Mouse (Mus musculus) limb, embryonic 13.5 days (tissue): ENCODE results near the gene AI413582. TPM values are rescaled to one million over a fixed set of nuclear protein-coding genes. Genes with fewer than 3 reads are reported as not detected.

ENCODE experiments used
- ATAC-seq: fragments of 200-750 bp; cut with Nextera tagmentation; 2 replicates; pipeline ENCODE4 v1.8.0; 2017; ENCODE audit warnings: low read depth, moderate number of reproducible peaks, moderate TSS enrichment; ENCODE audit not compliant: low FRiP score
- H3K27ac ChIP-seq: fragments of 300-500 bp; sonication (generic); 2 replicates; pipeline ENCODE4 v1.5.1; 2015; ENCODE audit warnings: inconsistent platforms, mild to moderate bottlenecking, moderate library complexity
- H3K27me3 ChIP-seq: fragments of 300-500 bp; sonication (generic); 2 replicates; pipeline ENCODE4 v1.6.1; 2015; ENCODE audit warnings: mild to moderate bottlenecking, inconsistent platforms
- H3K36me3 ChIP-seq: fragments of 300-500 bp; sonication (generic); 2 replicates; pipeline ENCODE4 v1.6.1; 2015; ENCODE audit warnings: inconsistent platforms, mild to moderate bottlenecking, moderate library complexity
- H3K4me1 ChIP-seq: fragments of 300-500 bp; sonication (generic); 2 replicates; pipeline ENCODE4 v1.6.1; 2015; ENCODE audit warnings: inconsistent platforms
- H3K4me2 ChIP-seq: fragments of 300-500 bp; sonication (generic); replicated peaks from 2 replicates; pipeline ENCODE4 v1.6.1; 2015; ENCODE audit warnings: inconsistent platforms, mild to moderate bottlenecking, moderate library complexity
- H3K4me3 ChIP-seq: fragments of 300-500 bp; sonication (generic); 2 replicates; pipeline ENCODE4 v1.5.1; 2015; ENCODE audit warnings: moderate library complexity, mild to moderate bottlenecking, inconsistent platforms
- H3K9ac ChIP-seq: fragments of 300-500 bp; sonication (generic); 2 replicates; pipeline ENCODE4 v1.6.1; 2015; ENCODE audit warnings: mild to moderate bottlenecking, inconsistent platforms
- H3K9me3 ChIP-seq: fragments of 300-500 bp; sonication (generic); 2 replicates; pipeline ENCODE4 v1.6.1; 2016; ENCODE audit warnings: inconsistent platforms
- WGBS: fragments of 180-500 bp; shearing (Covaris S2); methylation state at CpG from one replicate; pipeline ENCODE4 v1.1.7; 2015; 5-methylcytosine and 5-hydroxymethylcytosine counted together
- polyA plus RNA-seq: library from polyadenylated mRNA; unstranded; fragments of >200 nt; fragmentation: Nextera tagmentation; extraction: Ambion mirVana; gene quantifications from 2 replicates; pipeline ENCODE4 v1.2.1, GENCODE M21; 2015

The AI413582 gene
- 20.2 and 21.0 TPM in 2 replicates for polyA plus RNA-seq

DNA sequence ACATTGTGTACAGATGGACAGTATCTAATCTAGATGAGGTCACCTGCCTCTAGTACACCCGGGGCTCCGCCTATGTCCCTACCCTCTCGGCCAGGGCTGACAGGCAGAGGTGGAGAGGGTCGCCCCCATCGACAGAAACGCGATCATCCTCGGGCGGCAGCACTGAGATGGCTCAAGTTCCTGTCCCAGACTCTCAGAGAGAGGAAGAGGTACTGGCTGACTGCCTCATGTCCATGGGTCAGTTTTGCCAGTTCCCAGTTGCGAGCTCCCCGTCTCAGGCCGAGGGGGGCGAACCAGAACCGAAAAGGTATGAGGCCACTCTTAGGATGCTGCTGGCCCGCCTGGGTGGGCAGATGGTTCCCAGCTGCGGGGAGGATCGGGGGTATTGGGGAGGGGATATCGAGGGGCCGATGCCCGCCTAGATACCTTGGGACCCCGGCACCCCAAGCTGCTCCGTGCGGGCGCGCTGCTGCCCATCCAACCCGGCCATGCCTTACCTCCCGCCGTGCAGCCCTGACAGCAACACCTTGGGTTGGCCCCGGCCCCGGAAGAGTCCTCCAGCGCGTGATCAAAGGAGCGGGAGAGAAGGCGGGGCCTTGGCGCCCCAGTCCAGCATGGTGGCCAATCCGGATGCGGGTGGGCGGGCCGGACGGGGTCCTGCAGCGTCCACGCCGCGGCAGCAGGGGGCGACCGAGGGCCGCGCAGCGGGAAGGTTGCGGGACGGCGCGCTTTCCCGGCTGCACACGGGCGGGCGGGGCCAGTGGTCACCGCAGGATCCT, at the start of gene AI413582:
TSS of gene AI413582 (minus strand) at position 594 of the 779 bp plus-strand sequence.
- peak within 1 kb of the TSS; percentile 97 for H3K4me2 ChIP-seq
- peak within 1 kb of the TSS; percentile 15; the same call in 1 of the 2 replicates for H3K27ac ChIP-seq
- no peaks in the 10 kb centered on the region for H3K27me3 ChIP-seq
- peaks cover 28% of the 10 kb centered on the region for H3K4me1 ChIP-seq
- peak; percentile 90 for ATAC-seq
- H3K36me3 ChIP-seq = peaks cover 23% of the 10 kb centered on the region
- peak within 1 kb of the TSS; percentile 75 for H3K9ac ChIP-seq
- H3K4me3 ChIP-seq = peak within 1 kb of the TSS; percentile 67
- no peaks in the 10 kb centered on the region for H3K9me3 ChIP-seq
- under 1% methylated on average over 58 of the region's 58 CpGs for WGBS

DNA sequence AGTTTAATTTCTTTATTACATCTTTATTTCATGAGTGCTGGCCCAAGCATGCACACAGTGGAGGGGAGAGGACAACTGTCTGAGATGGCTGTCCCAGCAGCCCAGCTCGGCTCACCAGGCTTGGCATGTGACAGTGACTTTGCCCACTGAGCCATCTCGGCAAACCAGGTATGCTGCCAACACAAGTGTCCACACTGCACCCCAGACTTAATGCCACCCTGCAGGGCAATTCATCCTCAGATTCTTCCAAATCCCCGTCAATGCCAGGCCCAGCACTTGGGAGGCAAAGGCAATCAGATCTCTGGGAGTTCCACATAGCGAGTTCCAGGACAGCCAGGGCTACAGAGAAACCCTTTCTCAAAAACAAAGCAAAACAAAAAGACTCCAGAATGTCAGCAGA, 47.5 kb upstream of the AI413582 start:
- H3K27ac ChIP-seq = no peak overlapping the region
- no peaks in the 10 kb centered on the region for H3K27me3 ChIP-seq
- H3K9ac ChIP-seq = no peak overlapping the region
- no peak overlapping the region for H3K4me3 ChIP-seq
- no peak overlapping the region for H3K4me2 ChIP-seq
- peaks cover 8% of the 10 kb centered on the region; the same call in 1 of the 2 replicates for H3K9me3 ChIP-seq
- H3K36me3 ChIP-seq = peaks cover 37% of the 10 kb centered on the region
- 77% methylated on average over 4 of the region's 4 CpGs for WGBS
- ATAC-seq = no peak
- H3K4me1 ChIP-seq = peaks cover 36% of the 10 kb centered on the region

DNA sequence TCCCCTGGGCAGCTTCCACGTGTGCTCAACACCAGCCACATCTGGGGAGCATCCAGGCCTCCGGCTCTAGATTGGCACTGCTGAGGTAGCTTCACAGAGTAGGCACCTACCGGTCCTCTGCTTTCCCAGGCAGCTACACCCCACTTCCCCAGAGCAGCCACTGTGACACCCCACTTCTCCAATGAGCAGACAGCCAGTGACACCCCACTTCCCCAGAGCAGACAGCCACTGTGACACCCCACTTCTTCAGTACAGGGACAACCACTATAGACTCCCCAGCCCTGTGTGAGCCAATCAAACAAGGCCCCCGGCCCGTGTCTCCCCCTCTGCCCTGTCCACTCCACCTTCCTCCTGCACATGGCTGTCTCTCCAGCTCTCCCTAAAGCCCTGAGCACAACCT, 46.4 kb upstream of the AI413582 start:
- Histone ChIP-seq H3K27ac (no peak overlapping the region), H3K9me3 (no peaks in the 10 kb centered on the region), H3K4me2 (no peak overlapping the region), H3K36me3 (peaks cover 34% of the 10 kb centered on the region), H3K4me1 (peaks cover 36% of the 10 kb centered on the region), H3K4me3 (no peak overlapping the region), H3K27me3 (no peaks in the 10 kb centered on the region), H3K9ac (peak overlapping the region; percentile 48; the same call in 1 of the 2 replicates)
- no peak for ATAC-seq
- 77% methylated on average over 5 of the region's 5 CpGs for WGBS

DNA sequence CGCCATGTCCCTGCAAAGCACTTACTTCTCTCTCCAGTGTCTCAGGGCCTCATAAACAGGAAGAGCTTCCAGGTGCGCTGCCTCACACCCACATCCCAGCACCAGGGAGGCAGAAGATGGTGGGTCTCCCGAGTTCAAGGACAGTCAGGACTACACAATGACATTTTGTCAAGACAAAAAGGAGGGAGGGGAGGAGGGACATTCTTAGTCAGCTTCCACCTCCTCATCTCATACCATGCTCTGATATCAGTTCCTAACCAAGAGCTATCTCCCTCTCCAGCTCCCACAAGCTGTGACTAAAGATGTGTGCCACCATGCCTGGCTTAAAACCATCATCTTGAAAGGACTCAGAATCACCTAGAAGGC, 45.9 kb upstream of the AI413582 start:
- H3K27ac ChIP-seq = no peak overlapping the region
- peaks cover 36% of the 10 kb centered on the region for H3K4me1 ChIP-seq
- WGBS = 52% methylated on average over 3 of the region's 3 CpGs
- H3K27me3 ChIP-seq = no peaks in the 10 kb centered on the region
- H3K4me3 ChIP-seq = no peak overlapping the region
- peaks cover 29% of the 10 kb centered on the region for H3K36me3 ChIP-seq
- peak overlapping the region; percentile 48; the same call in 1 of the 2 replicates for H3K9ac ChIP-seq
- no peak overlapping the region for H3K4me2 ChIP-seq
- ATAC-seq = no peak
- no peaks in the 10 kb centered on the region for H3K9me3 ChIP-seq

DNA sequence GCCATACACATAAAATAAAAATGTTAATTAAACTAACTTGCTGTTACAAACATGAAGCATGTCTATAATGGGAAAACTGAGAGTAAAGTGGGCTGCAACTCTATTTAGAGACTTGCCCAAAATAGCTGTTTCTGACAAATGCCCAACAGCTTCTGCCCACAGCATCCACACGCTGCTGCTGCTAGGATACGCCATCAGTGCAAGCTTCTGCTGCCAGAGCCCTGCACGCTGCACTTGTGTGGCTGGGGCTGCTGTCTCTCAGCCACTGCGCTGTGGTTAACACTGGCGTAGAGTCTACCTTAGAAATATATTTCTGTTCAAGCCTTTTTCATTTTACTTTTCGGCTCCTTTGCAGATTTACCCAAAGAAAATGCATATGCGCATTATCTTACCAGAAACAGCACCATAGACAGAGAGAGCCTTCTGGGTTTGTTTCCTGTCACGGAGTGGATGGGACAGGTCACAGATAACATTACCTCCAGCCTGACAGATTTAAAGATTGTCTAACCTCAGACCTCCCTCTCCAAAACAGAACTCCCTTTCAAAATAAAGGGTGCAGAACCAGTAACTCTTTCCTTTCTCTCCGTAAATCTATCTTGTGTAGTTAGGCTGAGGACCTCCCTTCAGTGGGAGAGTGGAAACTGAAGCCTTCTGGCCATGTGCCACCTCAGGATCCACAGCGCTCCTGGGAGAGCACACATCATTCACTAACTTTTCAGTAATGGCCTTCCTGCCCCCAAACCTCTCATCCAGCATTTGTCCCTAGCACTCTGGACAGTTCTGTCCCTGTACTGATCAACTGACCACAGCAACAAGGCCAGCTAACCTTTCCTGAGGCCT, 45.3 kb upstream of the AI413582 start:
- 81% methylated on average over 10 of the region's 10 CpGs for WGBS
- Histone ChIP-seq H3K9me3 (no peaks in the 10 kb centered on the region), H3K9ac (peak overlapping the region; percentile 48; the same call in 1 of the 2 replicates), H3K27ac (no peak overlapping the region; the same call in 1 of the 2 replicates), H3K4me1 (peaks cover 40% of the 10 kb centered on the region), H3K4me2 (no peak overlapping the region), H3K36me3 (peaks cover 27% of the 10 kb centered on the region), H3K4me3 (no peak overlapping the region), H3K27me3 (no peaks in the 10 kb centered on the region)
- ATAC-seq = no peak

DNA sequence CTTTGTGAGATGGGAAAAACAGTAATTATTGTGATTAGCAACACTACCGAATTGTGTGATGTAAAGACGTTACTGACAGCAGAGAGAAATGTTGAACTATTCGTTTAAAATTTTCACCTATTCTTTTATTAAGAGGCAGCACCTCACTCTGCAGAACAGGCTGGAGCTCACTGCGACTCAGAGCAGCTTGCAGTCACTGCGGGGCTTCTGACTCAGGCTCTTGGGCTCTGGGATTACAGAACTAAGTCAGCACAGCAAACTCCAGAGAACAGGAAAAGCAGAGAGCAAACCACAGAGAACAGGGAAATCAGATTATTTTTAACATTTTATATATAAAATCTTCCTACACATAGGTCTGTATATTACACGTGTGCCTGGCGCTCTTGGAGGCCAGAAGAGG, 44.0 kb upstream of the AI413582 start:
- H3K4me2 ChIP-seq = no peak overlapping the region
- H3K27ac ChIP-seq = no peak overlapping the region
- H3K9me3 ChIP-seq = no peaks in the 10 kb centered on the region
- no peak overlapping the region for H3K4me3 ChIP-seq
- peaks cover 43% of the 10 kb centered on the region for H3K4me1 ChIP-seq
- H3K9ac ChIP-seq = no peak overlapping the region
- peaks cover 27% of the 10 kb centered on the region for H3K36me3 ChIP-seq
- ATAC-seq = no peak
- WGBS = 79% methylated on average over 7 of the region's 7 CpGs
- no peaks in the 10 kb centered on the region for H3K27me3 ChIP-seq

DNA sequence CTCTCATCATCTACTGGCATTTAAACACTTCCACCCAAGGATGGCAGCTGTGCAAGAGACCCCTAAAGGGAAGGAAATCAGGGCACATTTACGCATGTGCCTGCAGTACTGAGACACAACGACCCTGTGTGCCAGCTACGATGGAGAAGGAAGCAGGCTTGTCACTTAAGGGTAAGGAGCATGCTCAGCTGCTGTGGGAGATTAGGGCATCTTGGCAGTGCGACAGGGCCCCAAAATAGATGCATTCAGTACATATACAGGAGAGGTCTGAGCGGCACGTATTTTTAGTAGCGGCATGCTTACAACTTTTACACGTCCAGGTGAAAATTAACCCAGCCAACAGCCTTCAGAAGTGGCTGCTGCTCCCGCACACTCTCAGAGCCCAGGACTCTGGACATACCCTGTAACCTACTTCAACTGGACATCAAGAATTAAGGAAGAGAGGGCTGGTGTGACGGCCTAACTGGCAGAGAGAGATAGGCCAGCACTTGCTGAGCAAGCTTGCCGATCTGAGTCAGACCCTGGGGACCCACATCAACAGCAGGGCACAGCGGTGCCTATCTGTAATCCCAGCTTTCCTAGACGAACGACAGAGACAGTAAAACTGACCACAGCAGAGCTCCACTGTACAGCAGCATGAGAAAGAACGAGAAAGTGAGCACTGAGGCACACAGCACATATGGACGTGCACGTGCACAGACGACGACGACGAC, 38.1 kb upstream of the AI413582 start:
- 73% methylated on average over 21 of the region's 21 CpGs for WGBS
- Histone ChIP-seq H3K4me1 (peaks cover 45% of the 10 kb centered on the region), H3K27me3 (no peaks in the 10 kb centered on the region), H3K4me3 (no peak overlapping the region), H3K4me2 (no peak overlapping the region), H3K9ac (no peak overlapping the region), H3K27ac (0 out of 2 replicates have a peak overlapping the region, but pooled peaks have one; percentile 22), H3K9me3 (no peaks in the 10 kb centered on the region), H3K36me3 (peaks cover 14% of the 10 kb centered on the region)
- ATAC-seq = no peak

DNA sequence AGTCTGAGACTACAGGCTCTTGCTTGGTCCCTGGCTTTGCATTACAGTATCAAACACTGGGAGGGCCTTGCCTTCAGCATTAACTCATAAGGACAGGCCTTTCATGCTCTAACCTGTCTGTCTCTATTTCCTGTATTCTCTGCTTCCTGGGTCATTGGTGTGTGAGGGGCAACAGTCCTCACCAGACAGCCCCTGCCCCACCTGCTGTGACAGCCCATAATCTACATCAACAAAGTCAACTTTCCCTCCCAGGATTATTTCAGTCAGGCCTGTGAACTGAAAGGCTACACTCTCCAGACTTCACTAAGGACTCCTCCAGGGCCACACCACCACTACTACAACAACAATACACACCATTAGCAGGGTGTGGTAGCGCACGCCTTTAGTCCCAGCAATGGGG, 37.5 kb upstream of the AI413582 start:
- Histone ChIP-seq H3K9ac (no peak overlapping the region), H3K9me3 (no peaks in the 10 kb centered on the region), H3K4me2 (no peak overlapping the region), H3K4me3 (no peak overlapping the region), H3K4me1 (peaks cover 45% of the 10 kb centered on the region), H3K27me3 (no peaks in the 10 kb centered on the region), H3K36me3 (peaks cover 10% of the 10 kb centered on the region), H3K27ac (no peak overlapping the region)
- no peak for ATAC-seq
- WGBS = 89% methylated on average over 2 of the region's 2 CpGs

DNA sequence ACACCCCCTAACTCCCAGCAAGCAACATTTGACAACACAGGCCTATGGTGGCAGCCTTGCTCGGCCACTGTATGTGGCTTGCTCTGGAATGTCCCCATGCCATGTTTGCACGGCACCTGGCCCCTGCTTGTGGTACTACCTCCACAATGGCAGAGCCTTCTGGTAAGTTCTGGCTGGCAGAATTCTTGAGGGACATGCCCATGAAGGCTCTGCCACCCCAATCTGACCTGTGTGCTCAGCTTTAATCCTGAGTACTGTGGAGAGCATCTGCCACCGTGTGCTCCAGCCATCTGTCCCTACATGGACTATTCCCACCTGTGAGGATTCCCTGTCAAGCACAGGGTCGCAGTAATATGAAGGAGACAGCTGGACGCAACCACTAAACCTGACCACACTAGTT, 35.3 kb upstream of the AI413582 start:
- H3K9ac ChIP-seq = no peak overlapping the region
- 72% methylated on average over 5 of the region's 5 CpGs for WGBS
- no peak overlapping the region for H3K27ac ChIP-seq

DNA sequence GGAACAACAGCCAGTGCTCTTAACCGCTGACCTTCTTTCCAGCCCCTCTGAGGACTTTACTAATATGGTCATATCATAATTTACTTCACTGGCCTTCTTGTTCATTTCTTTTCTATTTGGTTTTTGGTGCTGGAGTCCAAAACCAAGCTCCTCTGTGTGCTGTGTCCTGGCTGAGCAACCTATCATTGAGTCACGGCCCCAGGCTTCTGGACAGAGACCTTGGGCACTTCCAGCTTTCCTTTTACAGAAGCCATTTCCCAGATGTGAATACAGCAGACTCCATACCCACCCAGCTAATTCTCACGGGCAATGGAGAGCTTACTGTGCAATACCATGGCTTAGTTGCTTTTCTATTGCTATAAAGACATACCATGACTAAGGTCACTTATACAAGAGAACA, 34.7 kb upstream of the AI413582 start:
- H3K27me3 ChIP-seq = no peaks in the 10 kb centered on the region
- no peak for ATAC-seq
- H3K9ac ChIP-seq = no peak overlapping the region
- no peak overlapping the region for H3K4me2 ChIP-seq
- H3K9me3 ChIP-seq = no peaks in the 10 kb centered on the region
- 88% methylated on average over 3 of the region's 3 CpGs for WGBS
- H3K27ac ChIP-seq = no peak overlapping the region
- H3K4me1 ChIP-seq = peaks cover 51% of the 10 kb centered on the region
- H3K4me3 ChIP-seq = no peak overlapping the region
- peaks cover 20% of the 10 kb centered on the region for H3K36me3 ChIP-seq

More for the DNA sequence above, 35.3 kb upstream of the AI413582 start:
- H3K9me3 ChIP-seq = no peaks in the 10 kb centered on the region
- H3K36me3 ChIP-seq = peaks cover 14% of the 10 kb centered on the region
- no peaks in the 10 kb centered on the region for H3K27me3 ChIP-seq
- ATAC-seq = no peak
- no peak overlapping the region for H3K4me2 ChIP-seq
- H3K4me1 ChIP-seq = peaks cover 52% of the 10 kb centered on the region
- no peak overlapping the region for H3K4me3 ChIP-seq

DNA sequence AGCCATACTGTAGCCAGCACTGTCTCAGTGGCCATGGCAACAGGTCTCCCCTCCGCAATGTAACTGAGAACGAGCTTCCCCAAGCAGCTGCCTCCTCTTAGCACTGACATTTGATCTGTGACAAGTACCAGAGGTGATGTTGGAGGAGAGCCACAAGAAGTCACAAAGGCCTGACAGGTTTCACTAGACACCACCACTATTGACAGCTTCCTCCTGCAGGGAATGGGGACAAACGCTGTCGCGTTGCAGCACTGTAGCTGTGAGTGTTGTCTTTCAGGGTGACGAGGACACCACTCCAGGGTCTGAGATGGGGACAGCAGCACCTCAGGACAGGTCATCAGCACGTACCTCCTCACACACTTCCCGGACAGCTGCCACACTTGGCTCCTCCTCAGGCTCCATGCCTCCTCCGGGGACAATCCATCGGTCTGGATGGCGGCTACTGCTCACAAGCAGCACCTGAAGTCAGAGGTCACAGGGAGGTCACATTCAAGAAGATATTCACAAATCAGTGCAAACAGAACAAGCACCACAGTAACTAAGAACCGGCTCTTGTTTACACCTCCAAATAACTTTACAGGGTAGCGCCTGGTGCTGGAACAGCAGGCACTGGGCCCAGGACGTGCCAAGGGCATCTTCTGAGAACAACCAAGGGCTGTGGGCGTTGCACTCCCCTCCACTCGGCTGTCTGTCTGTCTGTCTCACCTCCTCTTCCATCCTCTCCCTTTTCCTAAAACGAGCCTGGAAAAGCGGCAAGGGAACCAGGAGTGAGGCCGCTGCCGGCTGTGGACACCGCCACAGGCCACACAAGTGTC, 31.0 kb upstream of the AI413582 start:
- Histone ChIP-seq H3K4me3 (no peak overlapping the region), H3K27ac (peak overlapping the region; percentile 10; the same call in 1 of the 2 replicates), H3K27me3 (no peaks in the 10 kb centered on the region), H3K4me1 (peaks cover 20% of the 10 kb centered on the region), H3K9me3 (no peaks in the 10 kb centered on the region), H3K4me2 (no peak overlapping the region), H3K9ac (no peak overlapping the region; the same call in 1 of the 2 replicates), H3K36me3 (peaks cover 50% of the 10 kb centered on the region)
- 63% methylated on average over 21 of the region's 21 CpGs for WGBS
- no peak for ATAC-seq
